Mouse (Mus musculus): Measurements from ENCODE around the gene Crb3. TPM values are rescaled to one million over a fixed set of nuclear protein-coding genes. Genes with fewer than 3 reads are reported as not detected.

Gene Crb3
- total RNA-seq, 2 experiments from 2014 or later, result 0.40 to 0.97 TPM

- intact Hi-C loops (cut with DNase I), result no loop called here
- no peak for DNase-seq
Measured at GRCm38 (mm10) chr17:57104496-57104895, 45.6 kb downstream of the Crb3 start.

- intact Hi-C loops (cut with DNase I), result no loop called here
Measured at GRCm38 (mm10) chr17:57105181-57106034, 46.5 kb downstream of the Crb3 start, which contains the start of gene Tnfsf9. Gene Tnfsf9, plus strand, starts transcription at chr17:57105325.

GRCm38 (mm10) chr17:57106035-57106368 is 47.1 kb downstream of the Crb3 start:
- intact Hi-C loops (cut with DNase I), result no loop called here
- DNase-seq, result no peak

More at GRCm38 (mm10) chr17:57105181-57106034, 46.5 kb downstream of the Crb3 start, which contains the start of gene Tnfsf9:
- DNase-seq, result peak; percentile 64

- intact Hi-C loops (cut with DNase I), result no loop called here
- DNase-seq, result no peak
Measured at GRCm38 (mm10) chr17:57107064-57107463, 48.2 kb downstream of the Crb3 start.

GRCm38 (mm10) chr17:57108040-57108665 is 49.2 kb downstream of the Crb3 start:
- no peak for DNase-seq
- intact Hi-C loops (cut with DNase I), result no loop called here

GRCm38 (mm10) chr17:57108666-57109171 is 49.8 kb downstream of the Crb3 start:
- intact Hi-C loops (cut with DNase I), result no loop called here
- no peak for DNase-seq

- intact Hi-C loops (cut with DNase I), result no loop called here
- DNase-seq, result no peak
Measured at GRCm38 (mm10) chr17:57110005-57110404, 51.1 kb downstream of the Crb3 start.

- intact Hi-C loops (cut with DNase I), result no loop called here
- no peak for DNase-seq
Measured at GRCm38 (mm10) chr17:57112768-57113474, 54.0 kb downstream of the Crb3 start.

Other genes with a start within 250 kb of the Crb3 start
- gene Rfx2, start 228.1 kb upstream of the Crb3 start, total RNA-seq (2021), result 1 to 10 TPM; 2.4 to 3.4 TPM
- not detected for gene Acsbg2, start 184.7 kb upstream of the Crb3 start, total RNA-seq (2021)
- gene 1700061G19Rik, start 183.6 kb upstream of the Crb3 start, total RNA-seq (2021), result under 1 TPM; 0.16 to 0.56 TPM
- gene Mllt1, start 123.7 kb upstream of the Crb3 start, total RNA-seq (2021), result 100 to 1,000 TPM; 104 to 114 TPM
- gene Acer1, start 77.0 kb upstream of the Crb3 start, total RNA-seq (2021), result not detected
- gene Clpp, start 68.8 kb upstream of the Crb3 start, total RNA-seq (2021), result 10 to 100 TPM; 46.2 to 49.1 TPM
- gene Alkbh7, start 61.8 kb upstream of the Crb3 start, total RNA-seq (2021), result 10 to 100 TPM; 28.2 to 32.3 TPM
- gene Pspn, start 59.1 kb upstream of the Crb3 start, total RNA-seq (2021), result not detected
- gene Gtf2f1, start 47.8 kb upstream of the Crb3 start, total RNA-seq (2021), result 10 to 100 TPM; 50.8 to 51.0 TPM
- not detected for gene Gm17949, start 47.6 kb upstream of the Crb3 start, total RNA-seq (2021)
- gene Khsrp, start 27.6 kb upstream of the Crb3 start, total RNA-seq (2021), result 100 to 1,000 TPM; 140 to 144 TPM
- gene Slc25a41, start 17.5 kb upstream of the Crb3 start, total RNA-seq (2021), result not detected
- 100 to 1,000 TPM; 188 to 219 TPM for gene Slc25a23, start 758 bp downstream of the Crb3 start, total RNA-seq (2021)
- 1 to 10 TPM; 1.2 to 1.4 TPM for gene Dennd1c, start 19.4 kb downstream of the Crb3 start, total RNA-seq (2021)
- 100 to 1,000 TPM; 308 to 337 TPM for gene Tubb4a, start 28.7 kb downstream of the Crb3 start, total RNA-seq (2021)
- 1 to 10 TPM; 1.7 to 2.0 TPM for gene Tnfsf9, start 46.2 kb downstream of the Crb3 start, total RNA-seq (2021)
- gene Cd70, start 90.7 kb downstream of the Crb3 start, total RNA-seq (2021), result not detected
- not detected for gene Tnfsf14, start 135.1 kb downstream of the Crb3 start, total RNA-seq (2021)
- gene C3, start 169.0 kb downstream of the Crb3 start, total RNA-seq (2021), result 1 to 10 TPM in 1 of 2 experiments, under 1 TPM in 1; 0.46 to 1.2 TPM
- gene Gpr108, start 189.3 kb downstream of the Crb3 start, total RNA-seq (2021), result 10 to 100 TPM; 11.7 to 12.6 TPM
- 1 to 10 TPM; 5.1 to 6.1 TPM for gene Trip10, start 190.3 kb downstream of the Crb3 start, total RNA-seq (2021)
- gene Vav1, start 220.0 kb downstream of the Crb3 start, total RNA-seq (2021), result 1 to 10 TPM; 2.1 to 2.3 TPM

Data from left cerebral cortex, postnatal 4 days (tissue).